Mouse (Mus musculus): ENCODE measurements around the gene Slc39a10.
"Not testable (repeated sequence)": the region's sequence is repeated elsewhere in the genome, so short reads cannot be mapped to it uniquely, and the experiment has no call there.

The Slc39a10 gene

DNA sequence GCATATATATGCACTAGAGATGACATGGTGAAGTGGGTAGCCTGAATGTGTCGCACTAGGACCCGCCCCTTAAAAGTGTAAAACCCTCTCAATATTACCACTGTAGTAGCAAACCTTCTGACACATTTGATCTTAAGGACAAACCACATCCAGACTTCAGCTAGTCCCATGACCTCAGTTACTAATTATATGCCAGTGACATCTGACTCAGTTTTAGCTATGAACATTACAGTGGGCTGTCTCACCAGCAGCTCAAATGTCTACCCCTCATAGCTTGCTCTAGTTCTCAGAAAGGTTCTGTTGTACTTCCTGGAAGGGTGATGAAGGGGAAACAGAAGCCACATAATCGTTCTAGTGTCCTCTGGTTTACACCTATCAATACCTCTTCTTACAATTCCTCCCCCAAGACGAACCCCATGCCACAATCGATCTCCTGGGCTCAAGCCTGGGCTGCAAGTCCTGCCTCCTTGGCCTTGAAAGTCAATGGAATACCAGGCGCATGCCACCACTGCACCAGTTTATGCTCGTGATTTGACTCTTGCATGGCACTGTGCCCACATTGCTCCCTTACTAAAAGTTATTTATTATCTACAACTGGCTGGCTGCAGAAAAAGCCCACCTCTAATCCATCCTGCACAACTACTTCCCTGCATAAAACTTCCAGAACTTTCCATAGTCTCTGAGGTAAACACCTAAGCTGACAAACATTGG is 28.3 kb downstream of the Slc39a10 start:
- DNase-seq (ENCODE audit: low read depth), result peak; percentile 18

DNA sequence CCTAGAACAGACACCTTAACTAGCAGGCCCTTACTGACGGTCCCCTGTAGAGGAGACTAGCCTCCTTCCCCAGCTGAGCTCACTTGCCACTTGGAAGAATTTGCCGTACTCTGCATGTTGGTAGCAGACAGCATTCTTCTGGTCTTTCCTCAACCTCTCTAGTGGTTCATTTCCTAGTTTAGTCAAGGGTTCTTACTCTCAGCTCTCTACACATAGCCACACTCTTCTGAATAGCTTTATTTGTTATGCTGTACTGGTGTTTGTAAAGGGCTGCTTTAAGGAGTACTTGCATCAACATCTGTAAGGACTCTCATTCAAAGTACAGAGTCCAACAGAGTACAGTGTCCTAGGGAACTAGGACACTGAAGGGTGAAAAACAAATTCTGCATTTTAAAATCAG is 29.2 kb downstream of the Slc39a10 start:
- DNase-seq (ENCODE audit: low read depth), result no peak

DNA sequence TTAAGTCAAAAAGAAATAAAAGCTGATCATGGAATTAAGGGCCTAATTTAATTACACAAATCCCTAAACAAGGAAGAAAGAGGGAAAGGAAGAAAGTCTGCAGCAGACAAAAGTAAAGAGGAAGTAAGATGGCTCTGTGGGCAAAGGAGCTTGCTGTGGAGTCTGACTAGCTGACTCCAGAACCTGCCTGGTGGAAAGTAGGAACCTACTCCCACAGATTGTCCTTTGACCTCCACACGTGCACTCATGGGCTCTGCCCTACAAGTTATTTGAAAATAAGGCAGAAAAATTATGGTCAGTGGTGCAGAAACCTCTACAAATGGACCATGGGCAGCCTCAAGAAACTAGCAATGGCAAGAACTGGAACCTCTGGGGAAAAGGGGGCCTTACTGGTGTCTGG is 32.6 kb downstream of the Slc39a10 start:
- no peak for DNase-seq (ENCODE audit: low read depth)

DNA sequence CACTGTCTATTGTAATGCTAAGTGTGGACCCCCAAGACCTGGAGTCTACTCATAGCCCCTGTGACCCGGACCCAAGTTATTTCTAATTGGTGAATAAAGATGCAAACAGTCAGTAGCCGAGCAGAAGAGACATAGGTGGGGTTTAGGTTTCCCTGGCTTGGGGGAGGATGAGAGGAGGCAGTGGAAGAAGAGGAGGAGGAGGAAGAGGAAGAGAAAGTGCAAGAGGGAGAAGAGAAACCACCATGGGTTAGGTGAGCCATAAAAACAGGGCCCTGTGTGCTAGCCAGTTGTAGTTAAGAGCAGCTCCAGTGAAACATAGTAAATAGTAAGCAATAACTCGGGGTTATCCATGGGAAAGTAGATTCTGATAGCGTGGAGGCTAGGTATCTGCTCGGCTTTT is 34.1 kb downstream of the Slc39a10 start:
- no peak for DNase-seq (ENCODE audit: low read depth)

DNA sequence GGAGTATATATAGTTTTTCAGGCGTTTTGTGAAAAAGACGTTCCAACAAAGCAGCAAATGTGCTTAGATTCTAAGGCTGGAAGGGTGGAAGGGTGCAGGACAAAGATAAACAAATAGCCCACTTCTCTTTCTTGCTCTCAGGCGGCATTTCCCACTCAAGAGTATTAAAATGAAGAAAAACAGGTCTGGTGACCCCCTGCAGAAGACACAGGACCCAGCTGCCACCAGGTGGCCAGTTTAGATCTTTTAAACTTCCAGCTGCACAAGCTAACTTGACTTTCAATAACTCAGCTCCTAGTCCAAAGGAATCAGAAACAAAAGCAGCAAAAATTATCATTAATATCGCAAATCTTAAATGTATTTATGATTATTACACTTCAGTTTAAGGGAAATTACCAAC is 36.2 kb downstream of the Slc39a10 start:
- DNase-seq (ENCODE audit: low read depth), result no peak

DNA sequence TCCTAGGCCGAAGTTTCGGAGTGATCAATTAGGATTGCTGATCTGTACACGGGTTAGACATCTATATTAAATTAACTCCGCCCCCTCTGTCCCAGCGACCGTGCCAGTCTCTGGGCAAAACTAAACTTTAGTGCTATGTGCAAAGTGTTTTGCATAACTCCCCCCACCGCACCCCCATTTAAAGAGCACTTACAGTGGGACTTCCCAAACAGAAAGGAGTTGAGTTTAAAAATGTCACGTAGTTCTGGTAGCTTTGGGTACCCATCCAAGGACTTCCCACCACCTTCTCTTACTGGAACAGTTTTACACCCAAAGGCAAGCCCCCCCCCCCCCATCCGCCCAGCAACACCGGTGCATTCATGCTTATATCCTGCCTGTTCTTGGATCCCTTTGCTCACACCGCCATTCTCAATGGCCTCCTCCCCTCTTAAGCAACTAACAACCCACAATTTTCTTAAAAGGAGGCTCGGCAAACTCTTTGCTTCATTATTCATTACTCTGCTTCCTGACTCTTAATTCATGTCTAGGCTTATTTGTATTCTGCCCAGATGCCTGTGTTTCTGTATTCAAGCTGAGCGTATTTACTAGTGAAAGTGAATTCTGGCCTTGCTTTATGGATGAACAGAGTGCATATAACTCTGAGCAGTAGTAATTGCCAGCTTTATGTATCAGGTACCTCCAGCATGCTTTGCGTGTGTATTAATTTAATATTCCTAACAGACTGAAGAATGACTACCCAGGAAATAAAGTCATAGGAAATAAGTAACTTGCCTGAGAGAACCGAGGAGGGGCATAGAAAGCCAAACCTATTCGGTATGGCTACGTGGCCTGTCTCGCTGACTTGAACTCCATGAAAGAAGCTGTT is 38.4 kb downstream of the Slc39a10 start:
- no peak for DNase-seq (ENCODE audit: low read depth)

DNA sequence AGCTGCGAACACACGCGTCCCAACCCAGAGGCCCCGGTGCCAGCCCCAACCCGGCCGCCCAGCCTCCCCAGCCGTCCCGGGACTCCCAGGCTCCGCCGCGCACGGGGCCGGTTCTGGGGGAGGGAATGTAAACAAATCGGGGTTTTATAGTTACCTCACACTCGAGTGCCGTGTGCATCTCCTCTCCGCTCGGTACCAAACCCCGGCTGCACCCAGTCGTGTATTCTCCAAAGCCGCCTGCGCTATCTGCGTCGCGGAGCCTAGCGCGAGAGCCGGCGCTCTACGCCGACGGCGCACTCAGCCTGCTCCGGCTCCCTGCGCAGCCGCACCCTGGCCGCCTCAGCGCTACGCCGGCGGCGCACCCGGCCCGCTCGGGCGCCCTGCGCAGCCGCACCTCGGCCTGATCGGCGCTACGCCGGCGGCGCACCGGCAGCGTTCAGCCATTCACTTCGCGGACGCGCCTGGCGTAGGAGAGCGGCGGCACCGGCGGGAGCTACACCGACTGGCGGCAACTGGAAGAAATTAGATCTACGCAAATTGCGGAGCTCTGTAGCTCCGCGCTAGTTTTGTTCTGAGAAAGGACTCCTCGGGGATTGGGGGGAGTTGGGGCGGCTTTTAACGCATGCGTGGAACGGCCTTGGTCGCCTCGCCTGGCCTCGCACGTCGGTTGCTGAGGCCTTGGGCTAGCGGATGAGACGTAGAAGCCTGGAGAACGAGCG is 39.2 kb downstream of the Slc39a10 start:
- DNase-seq (ENCODE audit: low read depth), result peak; percentile 100

DNA sequence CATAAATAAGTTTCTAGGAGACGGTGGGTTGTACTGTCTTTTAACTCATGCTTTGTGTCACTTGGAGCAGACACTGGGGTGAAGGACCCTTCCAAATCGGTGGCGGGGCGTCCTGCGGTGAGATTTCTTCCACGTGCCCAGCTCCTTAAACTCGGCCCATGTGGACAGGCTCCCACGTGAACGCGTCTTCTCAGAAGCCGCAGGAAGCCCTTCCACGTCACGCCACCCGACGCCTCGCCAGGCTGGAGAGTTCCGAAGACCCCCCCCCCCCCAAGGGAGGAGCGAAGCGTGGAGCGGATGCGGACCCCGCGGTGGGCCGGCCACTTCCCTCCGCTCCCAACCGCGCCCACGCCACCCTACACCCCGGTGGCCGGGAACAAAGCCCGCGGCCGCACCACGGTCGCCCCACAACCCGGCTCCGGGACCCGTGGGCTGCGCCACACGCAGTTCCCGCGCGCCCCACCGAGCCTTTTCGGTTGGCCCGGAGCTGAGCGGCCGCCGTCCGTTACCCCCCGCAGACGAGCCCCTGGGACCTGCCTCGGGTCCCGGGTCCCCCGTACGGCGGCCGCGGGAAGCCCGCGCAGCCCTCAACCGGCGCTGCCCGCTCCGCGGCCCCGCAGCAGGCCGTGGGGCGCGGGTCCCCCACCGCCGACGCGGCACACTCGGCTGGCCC is 39.9 kb downstream of the Slc39a10 start:
- DNase-seq (ENCODE audit: low read depth), result peak; percentile 86

DNA sequence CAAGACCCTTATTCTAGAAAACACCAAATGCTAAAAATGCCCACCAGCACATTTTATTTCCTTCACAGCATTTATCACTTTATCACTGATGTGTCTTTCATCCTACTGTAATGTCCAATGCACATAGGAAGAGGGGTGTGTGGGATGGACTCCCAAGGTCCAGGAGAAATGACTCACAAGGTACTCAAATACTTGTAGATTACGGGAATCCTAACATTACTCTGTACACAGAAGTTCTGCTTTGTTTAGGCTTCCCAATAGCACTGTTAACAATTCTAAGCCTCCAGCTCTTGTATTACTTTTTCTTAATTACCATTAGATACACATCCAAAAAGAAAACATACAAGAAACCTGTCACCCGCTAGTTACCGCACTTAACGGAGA is 40.4 kb downstream of the Slc39a10 start:
- DNase-seq (ENCODE audit: low read depth), result no peak

DNA sequence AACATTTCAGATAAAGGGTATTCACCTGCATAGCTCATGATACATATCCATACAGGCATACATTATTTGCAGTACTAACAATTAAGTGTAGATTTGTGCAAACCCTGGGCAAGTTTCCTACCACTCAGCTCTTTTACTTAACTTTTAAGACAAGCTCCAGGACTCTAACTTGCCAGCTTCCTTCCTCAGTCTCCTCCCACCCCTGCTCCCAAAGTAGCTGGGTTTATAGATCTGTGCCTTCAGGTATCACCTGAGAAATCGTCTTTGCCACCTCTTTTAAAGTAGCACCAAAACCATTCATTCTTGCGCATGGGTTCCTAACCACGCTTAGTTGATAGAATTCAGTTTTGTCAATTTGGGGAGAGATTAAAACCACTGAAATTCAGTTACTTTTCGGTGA is 41.1 kb downstream of the Slc39a10 start:
- DNase-seq (ENCODE audit: low read depth), result peak; percentile 48

DNA sequence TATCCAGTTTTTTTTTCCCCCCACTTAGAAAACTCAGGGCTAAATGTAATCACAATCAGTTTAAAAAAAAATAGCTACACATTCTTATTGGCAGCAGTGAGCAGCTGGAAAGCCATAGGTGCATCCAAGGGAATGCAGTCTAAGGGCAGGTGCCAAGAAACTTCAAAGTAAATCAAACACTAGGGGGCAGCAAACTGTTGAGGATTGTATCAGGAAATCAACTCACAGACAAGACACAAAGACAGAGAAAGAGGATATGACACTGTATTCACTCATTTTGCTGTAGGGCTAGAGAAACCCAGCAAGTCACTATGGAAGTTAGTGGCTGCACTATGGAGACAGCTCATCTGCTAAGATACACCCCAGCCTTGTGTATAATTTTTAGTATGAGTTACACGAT is 42.9 kb downstream of the Slc39a10 start:
- peak; percentile 92 for DNase-seq (ENCODE audit: low read depth)

DNA sequence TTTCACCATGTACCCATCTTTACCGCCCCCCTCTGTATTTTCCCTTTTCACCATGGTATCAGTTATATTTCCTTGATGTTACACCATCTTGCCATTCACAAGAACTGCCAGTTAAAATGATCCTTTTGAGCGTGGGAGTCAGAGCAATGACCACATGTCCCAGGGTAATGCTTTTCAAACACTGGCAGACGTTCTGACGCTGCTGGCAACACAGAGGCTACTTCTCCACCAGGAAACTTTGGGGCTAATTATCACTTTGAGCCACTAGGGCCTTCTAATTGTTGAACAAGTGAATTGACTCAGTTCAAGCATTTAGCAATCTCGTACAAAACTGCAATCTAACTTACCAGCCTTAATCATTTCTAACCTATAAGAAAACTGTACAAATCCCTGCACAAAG is 47.4 kb downstream of the Slc39a10 start:
- no peak for DNase-seq (ENCODE audit: low read depth)

DNA sequence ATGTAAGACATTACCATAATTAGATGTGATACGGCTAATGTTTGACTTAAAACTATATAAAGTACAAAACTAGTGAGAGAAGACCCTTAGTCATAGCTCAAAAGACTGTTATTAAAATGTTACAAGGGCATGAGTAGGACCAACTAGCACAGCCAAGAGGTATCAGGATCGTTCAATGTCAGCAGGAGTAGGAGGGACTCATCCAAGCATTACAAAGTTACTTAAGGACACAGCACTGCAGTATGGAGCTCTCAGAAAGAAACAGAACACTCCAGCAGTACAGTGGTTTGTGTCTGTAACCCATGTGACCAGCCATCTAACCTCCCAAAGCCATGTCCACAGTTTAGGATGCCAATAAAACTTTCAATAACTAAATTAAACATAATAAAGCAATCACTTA is 48.4 kb downstream of the Slc39a10 start:
- DNase-seq (ENCODE audit: low read depth), result no peak

DNA sequence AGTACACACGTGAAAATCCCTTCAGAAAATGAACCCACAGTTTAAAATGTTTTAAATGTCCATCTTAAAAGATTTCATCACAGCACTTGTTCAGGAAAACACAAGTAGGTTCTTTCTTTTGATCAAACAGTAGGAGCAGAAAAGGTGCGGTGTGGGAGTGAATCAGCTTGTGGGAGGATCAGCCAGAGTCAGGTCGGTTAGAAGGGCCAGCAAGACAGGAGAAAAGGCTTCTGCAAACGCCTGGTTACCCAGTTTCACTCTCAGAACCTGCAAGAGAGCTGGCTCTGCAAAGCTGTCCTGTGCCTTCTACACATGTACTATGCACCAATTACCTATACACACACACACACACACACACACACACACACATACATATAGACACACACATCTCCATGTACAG is 49.2 kb downstream of the Slc39a10 start:
- DNase-seq (ENCODE audit: low read depth), result no peak

DNA sequence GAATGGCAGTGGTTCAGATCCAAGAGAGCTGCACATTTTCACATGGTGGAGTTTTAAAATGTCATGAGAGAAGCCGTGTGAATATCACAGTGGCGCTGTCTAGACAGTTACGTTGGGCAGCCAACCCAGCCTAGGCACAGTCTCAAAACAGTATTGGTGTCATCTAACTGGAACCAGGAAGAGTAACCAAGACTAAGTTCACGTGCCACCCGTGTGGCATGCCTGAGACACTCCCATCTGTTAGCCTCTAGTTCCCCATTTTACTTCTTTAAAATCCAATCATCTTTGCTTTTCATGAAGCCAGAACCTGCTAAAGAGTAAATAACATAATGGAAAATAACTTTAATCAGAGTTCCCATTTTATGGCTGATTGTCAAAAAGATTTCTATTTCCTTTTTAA is 60.7 kb downstream of the Slc39a10 start:
- no peak for DNase-seq (ENCODE audit: low read depth)

DNA sequence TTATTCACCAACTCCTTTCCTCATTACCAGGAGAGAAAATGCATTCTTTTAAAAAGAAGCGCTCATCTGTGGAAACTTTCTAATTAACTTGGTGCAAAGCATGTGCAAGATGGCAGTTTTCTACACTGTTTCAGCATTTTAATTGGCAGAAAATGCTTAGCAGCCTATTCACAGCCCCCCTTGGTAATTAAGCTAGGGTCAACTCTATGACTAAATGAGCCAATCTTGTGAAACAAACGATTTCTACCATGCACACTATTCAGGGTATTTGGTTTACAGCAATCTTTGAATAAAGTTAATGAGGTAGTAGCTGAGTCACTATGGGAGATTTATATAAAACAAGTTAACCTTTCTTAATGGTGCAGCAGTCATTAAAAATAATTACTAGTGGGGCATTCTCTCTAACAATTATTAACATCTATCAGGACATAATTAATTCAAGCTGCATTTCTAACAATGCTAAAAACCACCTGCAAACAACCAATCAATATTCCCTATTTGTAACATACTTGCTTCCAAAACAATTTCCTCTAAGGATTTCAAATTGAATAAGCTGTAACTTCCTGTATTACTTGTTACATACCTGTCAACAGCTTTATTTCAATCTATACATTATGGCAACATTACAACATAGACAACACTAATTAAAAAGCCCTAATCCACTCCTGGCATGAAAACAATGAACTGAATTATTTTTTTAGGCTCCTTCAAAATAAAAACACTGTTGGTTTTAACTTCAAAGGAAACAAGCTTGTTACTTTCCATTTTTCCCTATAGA is 62.4 kb downstream of the Slc39a10 start:
- DNase-seq (ENCODE audit: low read depth), result no peak

DNA sequence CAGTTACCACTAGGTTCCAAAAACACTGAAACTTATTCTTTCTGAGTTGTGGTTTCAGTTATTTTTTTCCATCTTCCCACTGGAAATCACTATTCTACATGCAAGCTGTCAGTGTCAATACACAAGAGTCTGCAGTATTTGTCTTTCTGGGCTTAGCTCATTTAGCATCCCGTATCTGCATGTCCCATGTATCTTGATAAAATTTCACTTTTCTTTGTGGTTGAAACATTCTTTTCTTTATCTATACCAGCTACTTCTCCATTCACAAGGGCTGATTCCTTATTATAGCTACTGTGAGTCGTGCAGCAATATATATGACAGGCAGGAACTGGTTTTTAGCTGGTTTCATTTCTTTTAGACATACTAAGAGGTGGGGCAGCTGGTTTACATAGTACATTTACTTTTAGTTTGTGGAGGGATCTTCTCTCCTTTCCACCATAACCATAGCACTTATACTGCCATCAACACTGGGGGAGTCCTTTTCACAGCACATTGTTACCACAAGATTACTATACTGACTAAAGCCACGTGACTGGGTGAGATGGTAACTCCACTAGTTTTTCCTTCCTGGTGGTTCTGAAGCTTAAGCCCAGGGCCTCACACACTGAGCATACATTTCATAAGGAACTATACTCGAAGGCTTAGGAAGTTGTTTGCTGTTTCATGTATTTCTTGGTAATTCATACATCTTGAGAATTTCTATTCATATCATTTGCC is 70.2 kb downstream of the Slc39a10 start:
- no peak for DNase-seq (ENCODE audit: low read depth)

DNA sequence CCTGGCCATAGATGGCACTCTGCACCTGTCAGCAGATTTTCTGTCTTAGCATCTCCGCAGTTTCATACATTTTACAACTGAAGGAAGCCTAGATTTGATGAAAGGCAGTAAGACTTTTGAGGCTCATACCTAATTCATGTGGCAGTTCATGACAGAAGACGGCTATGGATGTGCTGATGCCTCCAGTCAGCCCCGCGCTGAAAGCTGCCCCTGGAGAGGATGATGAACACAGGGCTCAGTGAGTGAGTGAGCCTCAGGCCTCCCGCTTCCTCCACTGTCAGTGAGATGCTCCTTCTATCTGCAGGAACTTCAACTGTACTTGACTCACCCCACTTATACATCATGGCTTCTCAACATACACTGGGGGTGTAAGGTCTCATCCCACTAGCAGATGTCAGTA is 74.7 kb downstream of the Slc39a10 start:
- DNase-seq (ENCODE audit: low read depth), result no peak

DNA sequence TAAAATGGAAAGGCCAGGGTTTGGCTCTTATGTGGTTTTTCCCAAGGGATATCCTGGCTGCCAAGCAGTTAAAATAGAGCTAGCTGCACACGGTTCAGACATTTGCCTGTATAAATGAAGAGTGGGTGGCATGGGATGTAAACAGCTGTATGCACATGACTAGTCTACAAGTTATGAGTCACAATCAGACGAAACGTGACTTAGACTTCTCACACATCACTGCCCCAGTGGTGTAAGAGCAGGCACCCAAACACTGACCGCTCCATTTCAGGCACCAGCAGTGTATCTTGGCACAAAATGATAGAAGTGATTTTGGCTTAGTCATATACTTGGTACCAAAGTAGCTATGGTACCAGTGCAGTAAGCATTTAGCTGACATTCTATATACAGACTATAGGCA is 84.0 kb downstream of the Slc39a10 start:
- not testable (repeated sequence) for DNase-seq (ENCODE audit: low read depth)

DNA sequence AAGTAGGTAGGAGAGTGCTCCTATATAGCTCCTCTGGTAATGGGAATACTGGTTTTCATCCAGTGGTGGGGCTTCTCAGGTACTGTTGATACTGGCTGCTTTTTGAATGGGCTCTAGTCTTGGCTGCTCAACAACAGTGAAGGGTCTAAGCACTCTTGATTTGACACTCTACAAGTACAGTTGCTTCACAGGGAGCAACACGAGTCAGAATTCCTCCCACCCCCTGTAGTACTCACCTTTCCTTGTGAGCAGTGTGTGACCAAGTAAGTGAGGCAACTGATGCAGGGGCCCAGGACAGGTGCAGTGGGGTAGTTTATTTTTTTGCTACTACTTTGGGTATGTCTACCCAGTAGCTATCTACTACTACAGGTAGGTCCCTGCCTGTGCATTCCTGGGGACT is 87.6 kb downstream of the Slc39a10 start:
- DNase-seq (ENCODE audit: low read depth), result no peak

DNA sequence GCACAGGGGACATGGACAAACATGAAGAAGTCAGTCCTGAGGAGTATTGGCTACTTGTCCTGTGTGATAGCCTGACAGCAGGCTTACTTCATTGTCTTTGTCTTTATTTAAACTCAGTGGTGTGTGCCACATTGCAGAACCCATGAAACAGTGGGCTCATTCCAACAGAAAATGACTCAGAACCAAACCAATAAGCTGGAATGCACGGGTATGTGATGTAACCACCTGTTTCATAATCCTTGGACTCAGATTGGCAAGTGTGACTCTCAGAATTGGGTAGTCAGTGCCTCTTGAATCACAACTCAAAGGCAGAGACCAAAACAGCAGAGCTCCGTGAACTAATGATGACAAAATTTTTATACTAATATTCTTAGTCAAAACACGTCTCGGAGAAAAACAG is 110.4 kb downstream of the Slc39a10 start:
- not testable (repeated sequence) for DNase-seq (ENCODE audit: low read depth)
